Mouse (Mus musculus): ENCODE measurements around the gene Cmtm2b. TPM values are rescaled to one million over a fixed set of nuclear protein-coding genes. Genes with fewer than 3 reads are reported as not detected.
"Not testable (repeated sequence)": the region's sequence is repeated elsewhere in the genome, so short reads cannot be mapped to it uniquely, and the experiment has no call there.

Gene Cmtm2b
- total RNA-seq (2021), result not detected
- long read RNA-seq, experiment 1, result 0 reads
- long read RNA-seq, experiment 2, result 0 reads

- DNase-seq (ENCODE audit: low spot score in 2 of 2), result not testable (repeated sequence)
Observed at GRCm38 (mm10) chr8:104321930-104322329, at the start of gene Cmtm2b. Gene Cmtm2b (plus strand): TSS chr8:104322230.

- not testable (repeated sequence) for DNase-seq (ENCODE audit: low spot score in 2 of 2)
Observed at GRCm38 (mm10) chr8:104293081-104293480, 28.9 kb upstream of the Cmtm2b start, which contains the start of gene Cmtm2a. Gene Cmtm2a (minus strand): TSS chr8:104293181.

- DNase-seq (ENCODE audit: low spot score in 2 of 2), result no peak
Observed at GRCm38 (mm10) chr8:104294396-104294795, 27.6 kb upstream of the Cmtm2b start.

- DNase-seq (ENCODE audit: low spot score in 2 of 2), result not testable (repeated sequence)
Observed at GRCm38 (mm10) chr8:104301577-104301976, 20.5 kb upstream of the Cmtm2b start.

GRCm38 (mm10) chr8:104302536-104302935 lies 19.5 kb upstream of the Cmtm2b start:
- not testable (repeated sequence) for DNase-seq (ENCODE audit: low spot score in 2 of 2)

- no peak for DNase-seq (ENCODE audit: low spot score in 2 of 2)
Observed at GRCm38 (mm10) chr8:104304962-104305361, 17.1 kb upstream of the Cmtm2b start.

- not testable (repeated sequence) for DNase-seq (ENCODE audit: low spot score in 2 of 2)
Observed at GRCm38 (mm10) chr8:104308341-104308740, 13.7 kb upstream of the Cmtm2b start.

DNA sequence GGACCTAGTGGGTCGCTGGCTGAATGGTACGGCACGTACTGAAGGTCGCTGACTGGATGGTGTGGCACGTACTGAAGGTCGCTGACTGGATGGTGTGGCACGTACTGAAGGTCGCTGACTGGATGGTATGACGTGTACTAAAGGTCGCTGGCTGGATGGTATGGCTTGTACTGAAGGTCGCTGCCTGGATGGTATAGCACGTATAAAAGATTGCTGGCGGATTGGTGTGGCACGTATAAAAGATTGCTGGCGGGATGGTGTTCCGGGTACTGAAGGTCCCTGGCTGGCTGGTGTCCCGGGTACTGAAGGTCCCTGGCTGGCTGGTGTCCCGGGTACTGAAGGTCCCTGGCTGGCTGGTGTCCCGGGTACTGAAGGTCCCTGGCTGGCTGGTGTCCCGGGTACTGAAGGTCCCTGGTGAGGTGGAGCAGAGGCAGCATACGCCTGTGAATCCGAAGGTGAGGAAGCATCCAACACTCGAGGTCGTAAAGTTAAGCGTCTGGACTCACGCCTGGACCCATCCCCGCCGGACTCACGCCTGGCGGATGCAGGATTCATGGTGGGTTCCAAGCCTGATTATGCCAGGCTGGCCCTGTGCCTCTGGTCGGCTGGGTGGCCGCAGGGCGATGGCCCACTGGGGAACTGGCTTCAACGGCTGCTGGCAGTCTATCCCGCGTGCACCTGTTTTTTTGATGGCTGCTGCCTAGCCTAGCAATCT lies 12.4 kb upstream of the Cmtm2b start, which contains the start of the genes Gm45711 and Cmtm1:
Gene Gm45711, minus strand, starts transcription at position 641 of the 715 bp plus-strand sequence.
Gene Cmtm1, minus strand, starts transcription at position 705 of the 715 bp plus-strand sequence.
- peak in 1 of 2 experiments; percentile 48 for DNase-seq (ENCODE audit: low spot score in 2 of 2)

DNA sequence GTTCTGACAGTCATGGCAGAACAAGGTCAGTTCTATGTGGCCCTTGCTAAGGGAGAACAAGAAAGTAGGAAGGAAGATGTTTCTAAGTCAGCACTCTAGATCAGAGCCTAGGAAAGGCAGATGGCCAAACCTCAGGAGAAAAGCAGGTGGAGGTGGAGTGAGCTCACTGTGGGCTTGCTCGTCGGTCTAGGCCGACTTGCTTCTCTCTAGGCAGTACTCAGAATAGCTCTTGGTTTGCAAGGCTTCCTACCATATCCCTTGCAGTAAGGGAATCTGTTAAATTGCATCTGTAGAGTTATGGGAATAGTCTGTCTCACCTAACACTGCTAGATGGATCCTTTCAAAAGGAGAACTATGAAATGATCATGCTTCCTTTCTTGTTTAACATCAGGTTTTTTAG lies 10.0 kb upstream of the Cmtm2b start:
- not testable (repeated sequence) for DNase-seq (ENCODE audit: low spot score in 2 of 2)

- DNase-seq (ENCODE audit: low spot score in 2 of 2), result no peak
Observed at GRCm38 (mm10) chr8:104313311-104313710, 8.7 kb upstream of the Cmtm2b start.

- DNase-seq (ENCODE audit: low spot score in 2 of 2), result not testable (repeated sequence)
Observed at GRCm38 (mm10) chr8:104321267-104321666, 763 bp upstream of the Cmtm2b start, which contains the start of gene Gm11020. Gene Gm11020 (plus strand): TSS chr8:104321567.

- DNase-seq (ENCODE audit: low spot score in 2 of 2), result no peak
Observed at GRCm38 (mm10) chr8:104332665-104333631, 10.9 kb downstream of the Cmtm2b start.

GRCm38 (mm10) chr8:104333786-104334185 lies 11.8 kb downstream of the Cmtm2b start:
- no peak for DNase-seq (ENCODE audit: low spot score in 2 of 2)

DNA sequence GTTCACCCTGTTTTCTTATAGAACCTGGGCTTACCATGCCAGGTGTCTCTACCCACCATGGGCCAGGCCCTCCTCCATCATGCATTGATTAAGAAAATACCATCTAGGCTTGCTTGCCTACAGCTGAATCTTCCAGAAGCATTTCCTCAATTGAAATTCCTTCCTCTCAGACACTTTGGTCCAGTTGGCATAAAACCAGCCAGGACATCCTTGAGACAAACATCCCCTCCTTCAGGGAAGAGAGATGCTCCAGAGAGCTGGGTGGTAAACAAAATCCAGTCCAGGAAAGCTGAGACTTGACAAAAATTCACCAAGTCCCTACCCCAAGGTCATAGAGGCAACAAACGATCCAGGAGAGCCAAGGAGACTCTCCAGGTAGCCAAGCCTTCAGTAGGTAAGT lies 12.2 kb downstream of the Cmtm2b start:
- DNase-seq (ENCODE audit: low spot score in 2 of 2), result no peak

DNA sequence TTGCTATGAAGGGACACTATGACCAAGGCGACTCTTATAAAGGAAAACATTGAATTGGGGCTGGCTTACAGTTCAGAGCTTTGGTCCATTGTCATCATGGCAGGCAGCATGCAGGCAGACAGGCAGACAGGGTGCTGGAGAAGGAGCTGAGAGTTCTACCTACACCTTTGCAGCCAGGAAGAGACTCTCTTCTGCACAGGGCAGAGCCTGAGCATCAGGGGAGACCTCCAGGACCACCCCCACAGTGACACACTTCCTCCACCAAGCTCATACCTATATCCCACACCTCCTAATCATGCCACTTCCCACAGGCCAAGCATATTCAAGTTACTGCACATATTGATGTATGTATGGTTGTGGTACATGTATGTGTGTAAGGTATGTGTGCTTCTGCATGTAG lies 14.8 kb downstream of the Cmtm2b start:
- no peak for DNase-seq (ENCODE audit: low spot score in 2 of 2)

- DNase-seq (ENCODE audit: low spot score in 2 of 2), result no peak
Observed at GRCm38 (mm10) chr8:104337890-104338289, 15.9 kb downstream of the Cmtm2b start.

GRCm38 (mm10) chr8:104339229-104339982 lies 17.4 kb downstream of the Cmtm2b start, which contains the start of gene Cmtm3:
Gene Cmtm3 (plus strand): TSS chr8:104339410.
- no peak for DNase-seq (ENCODE audit: low spot score in 2 of 2)

DNA sequence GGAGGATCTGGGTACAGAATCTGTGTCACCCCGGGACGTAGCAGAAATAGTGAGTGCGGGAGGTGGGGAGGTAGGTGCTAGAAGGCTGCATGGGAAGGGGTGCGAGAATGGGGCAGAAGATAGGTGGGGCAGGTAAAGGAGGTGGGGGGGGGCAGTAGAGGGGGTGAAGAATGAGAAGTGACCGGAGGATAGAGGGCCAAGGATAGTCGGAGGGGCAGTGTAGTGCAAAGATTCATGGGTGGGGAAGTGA lies 17.9 kb downstream of the Cmtm2b start:
- no peak for DNase-seq (ENCODE audit: low spot score in 2 of 2)

DNA sequence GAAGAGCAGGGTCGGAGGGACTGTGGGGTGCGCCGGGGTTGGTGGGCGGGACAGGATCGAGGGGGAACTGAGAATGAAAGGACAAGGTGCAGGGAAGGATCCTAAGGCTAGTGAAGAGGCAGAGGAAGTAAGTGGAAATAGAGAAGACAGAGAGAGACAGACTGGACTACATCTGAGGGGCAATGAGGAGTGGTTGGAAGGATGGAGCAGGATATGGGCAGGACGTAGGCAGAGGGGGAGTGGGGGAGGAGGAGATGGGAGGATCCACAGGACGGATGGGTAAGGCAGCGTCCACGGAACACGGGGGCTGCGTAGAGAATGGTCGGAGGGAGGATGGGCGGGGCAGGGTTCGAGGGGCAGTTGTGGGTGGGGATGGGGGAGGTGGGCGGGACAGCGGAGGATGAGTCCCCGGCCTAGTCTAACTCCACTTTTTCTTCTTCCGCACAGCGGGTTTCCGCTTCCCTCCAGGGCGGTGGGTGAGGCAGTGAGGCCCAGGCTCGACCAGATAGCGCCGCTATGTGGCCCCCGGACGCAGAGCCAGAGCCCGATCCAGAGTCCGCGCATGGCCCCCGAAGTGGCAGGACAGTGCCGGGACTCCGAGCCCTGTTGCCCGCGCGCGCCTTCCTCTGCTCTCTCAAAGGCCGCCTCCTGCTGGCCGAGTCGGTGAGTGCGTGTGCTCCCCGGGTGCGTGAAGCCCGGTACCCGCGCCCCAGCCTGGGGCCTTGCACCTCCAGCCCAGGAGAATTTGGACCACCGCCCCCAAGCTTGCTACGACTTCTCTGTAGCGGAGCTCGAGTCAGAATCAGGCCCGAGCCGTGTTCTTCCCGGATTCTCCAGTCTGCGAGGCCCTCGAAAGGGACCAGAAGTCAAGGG lies 18.4 kb downstream of the Cmtm2b start:
- peak; percentile 61 to 70 for DNase-seq (ENCODE audit: low spot score in 2 of 2)

DNA sequence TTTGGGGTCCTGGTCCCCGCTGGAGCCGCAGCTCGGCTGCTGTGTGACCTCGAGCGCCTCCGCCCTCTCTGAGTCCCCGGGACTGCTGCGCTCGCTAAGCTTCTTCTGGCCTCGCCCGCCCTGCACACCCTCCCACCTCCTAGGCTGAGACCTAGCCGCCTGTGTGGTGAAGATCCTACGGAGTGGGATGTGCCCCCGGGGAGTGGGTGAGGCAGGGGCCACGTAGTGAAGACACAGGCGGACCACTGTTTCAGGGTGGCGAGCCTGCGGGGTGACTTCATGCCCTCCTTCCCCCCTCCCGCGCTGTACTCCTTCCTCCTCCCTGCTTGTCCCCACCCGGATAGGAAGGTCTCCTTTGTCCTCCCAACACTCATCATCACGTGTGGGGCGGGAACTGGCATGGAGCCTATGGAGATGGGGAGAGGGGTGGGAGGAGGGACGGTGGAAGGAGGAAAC lies 19.1 kb downstream of the Cmtm2b start:
- DNase-seq (ENCODE audit: low spot score in 2 of 2), result peak; percentile 45 to 63
